ENCODE assay signal across 17 mouse cellular contexts in the genomic region with DNA sequence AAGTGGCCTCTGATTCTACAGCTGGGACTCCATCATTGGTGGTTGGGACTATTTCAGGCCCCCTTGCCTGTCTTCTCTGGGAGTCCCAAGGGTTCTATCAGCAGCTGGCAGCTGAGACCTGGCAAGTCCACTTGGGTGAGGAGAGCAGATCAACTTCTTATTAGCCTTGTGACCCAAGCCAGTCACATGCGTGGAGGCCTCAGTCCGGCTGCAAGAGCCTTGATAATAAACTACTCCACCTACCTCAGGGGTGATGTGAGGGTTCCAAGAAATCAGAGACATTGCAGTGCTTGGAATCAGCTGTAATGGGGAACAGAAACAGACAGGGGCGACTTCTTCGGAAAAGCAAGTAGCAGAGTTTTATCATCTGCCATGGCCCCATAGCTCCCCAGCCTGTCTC. TPM values are rescaled to one million over a fixed set of nuclear protein-coding genes. Genes with fewer than 3 reads are reported as not detected.
DNase-seq lines count a peak whose midpoint lies in the region; ATAC-seq and TF ChIP-seq lines count a peak whose summit lies in the region.
"Had no signal": no experiment of that assay in that cellular context is flagged by ENCODE, and none has a peak within 500 bp of the region (broad histone marks: within the 10 kb centered on the region; RNA-seq: fewer than 3 reads in every experiment).

No protein-coding gene starts in this region.

- no peak overlapping the region for H3K9ac ChIP-seq in heart, embryonic 12.5 days
- H3K9ac ChIP-seq in heart, adult 2 months (ENCODE audit: low read depth, low read length) = no peak overlapping the region
- H3K9ac ChIP-seq: forebrain, embryonic 13.5 days; hindbrain, embryonic 15.5 days; lung, embryonic 14.5 days had no signal

- no peak for TF ChIP-seq CTCF in heart, adult 2 months (IDR thresholded peaks at IDR 0.05)

- H3K4me1 ChIP-seq in heart, embryonic 12.5 days (replicated peaks) = peaks cover 73% of the 10 kb centered on the region
- H3K4me1 ChIP-seq in heart, adult 2 months (ENCODE audit: control insufficient read depth, insufficient read depth, low read length) = peaks cover 19% of the 10 kb centered on the region

- peak; percentile 70 for ATAC-seq in heart, embryonic 12.5 days (ENCODE audit: insufficient number of reproducible peaks, low FRiP score)
- ATAC-seq: forebrain, embryonic 13.5 days had no signal

- no peak for DNase-seq in heart, adult 2 months
- DNase-seq in c-Kit-negative CD71-positive TER-119-positive erythroid progenitor cells, embryonic 14.5 days (ENCODE audit: low read depth, low spot score) = peak; percentile 90
- peak; percentile 91 for DNase-seq in liver
- peak; percentile 24 to 41 for DNase-seq in spleen, postnatal 14 days (ENCODE audit: low spot score in 2 of 2)
- no peak for DNase-seq in right cerebral cortex, adult 18-20 months
- no peak for DNase-seq in testis, postnatal 10 days (ENCODE audit: low spot score)
- DNase-seq in cerebellum, postnatal 4 days (ENCODE audit: low spot score in 2 of 2) = no peak
- DNase-seq: adrenal gland, postnatal 10 days; embryo, embryonic 11 days; gastrocnemius, postnatal 14 days; lung, embryonic 14.5 days had no signal

- TF ChIP-seq EP300 in heart, adult 2 months (IDR thresholded peaks at IDR 0.05; ENCODE audit: insufficient read depth, low read depth, low read length) = no peak

- TF ChIP-seq POLR2A in heart, adult 2 months (IDR thresholded peaks at IDR 0.05; ENCODE audit: insufficient read depth, low read depth, low read length) = no peak

- no peaks in the 10 kb centered on the region for H3K36me3 ChIP-seq in heart, embryonic 12.5 days
- no peaks in the 10 kb centered on the region for H3K36me3 ChIP-seq in heart, adult 2 months (ENCODE audit: control insufficient read depth, insufficient read depth, low read length)
- H3K36me3 ChIP-seq: hindbrain, embryonic 15.5 days had no signal

- H3K9me3 ChIP-seq in heart, embryonic 12.5 days (replicated peaks) = no peaks in the 10 kb centered on the region
- H3K9me3 ChIP-seq: forebrain, embryonic 13.5 days; hindbrain, embryonic 15.5 days had no signal

- H3K4me3 ChIP-seq in heart, embryonic 12.5 days = no peak overlapping the region
- no peak overlapping the region for H3K4me3 ChIP-seq in heart, adult 2 months
- H3K4me3 ChIP-seq: forebrain, embryonic 13.5 days; hindbrain, embryonic 15.5 days; left cerebral cortex, adult 2 months had no signal

- H3K27me3 ChIP-seq in heart, embryonic 12.5 days (replicated peaks) = no peaks in the 10 kb centered on the region
- no peaks in the 10 kb centered on the region for H3K27me3 ChIP-seq in heart, adult 2 months (ENCODE audit: control insufficient read depth, insufficient read depth, low read length)
- H3K27me3 ChIP-seq: forebrain, embryonic 13.5 days; hindbrain, embryonic 15.5 days had no signal

- H3K4me2 ChIP-seq in heart, embryonic 12.5 days = no peak overlapping the region
- H3K4me2 ChIP-seq: forebrain, embryonic 13.5 days; hindbrain, embryonic 15.5 days; lung, embryonic 14.5 days; midbrain, embryonic 11.5 days had no signal

- peak overlapping the region; percentile 71 for H3K27ac ChIP-seq in heart, embryonic 12.5 days (ENCODE audit: poor library complexity, severe bottlenecking)
- H3K27ac ChIP-seq in heart, adult 2 months = no peak overlapping the region
- H3K27ac ChIP-seq: forebrain, embryonic 13.5 days; hindbrain, embryonic 15.5 days; kidney, postnatal 0 days; left cerebral cortex, adult 2 months had no signal

- intact Hi-C loops in heart, adult 2 months (cut with DNase I) = loop anchor here (1.0 kb wide), 1 partner anchor 42 kb away; no protein-coding TSS in a partner anchor

- 47% methylated on average over 4 of the region's 4 CpGs for WGBS in heart, embryonic 12.5 days
- WGBS in heart, adult 2 months = 79% methylated on average over 4 of the region's 4 CpGs

- H3K79me2 ChIP-seq in heart, adult 2 months (replicated peaks; ENCODE audit: control insufficient read depth, insufficient read depth, low read length) = no peaks in the 10 kb centered on the region

RNA-seq across cellular contexts. Expression of gene Pim1, which starts 46.8 kb away (rescaled TPM):
- polyA plus RNA-seq in heart, embryonic 12.5 days (2016; fragmentation: Nextera tagmentation; extraction: Ambion mirVana) = 25.1 and 27.0 TPM in 2 replicates
- 10 to 100 TPM; 17.2 to 20.5 TPM for total RNA-seq in heart, adult 2 months (2021)
- polyA plus RNA-seq in heart, adult 2 months (2012; rRNA removed) = 24.6 and 27.9 TPM in 2 replicates

Comparison
In these comparisons a context has a peak if more than half of its experiments do, and no peak if none do; other contexts are left out.
1. DNase-seq: peak in c-Kit-negative CD71-positive TER-119-positive erythroid progenitor cells, embryonic 14.5 days (single experiment), liver (single experiment) and spleen, postnatal 14 days (2 of 2); none in heart, adult 2 months (0 of 2), right cerebral cortex, adult 18-20 months (single experiment), testis, postnatal 10 days (single experiment) and cerebellum, postnatal 4 days (0 of 2).